Mouse (Mus musculus): ENCODE measurements at regions not wholly inside any gene's neighbourhood (a gene's known extent, or its start where the extent isn't known, plus 50 kb on each side); places are given as distances from the start of the nearest gene placed in this dataset.

GRCm38 (mm10) chr10:118709718-118710117 lies 160.3 kb downstream of the Dyrk2 start:
- in situ Hi-C loops (cut with MseI, MboI), result no loop called here

GRCm38 (mm10) chr10:118711529-118711928 lies 158.5 kb downstream of the Dyrk2 start:
- in situ Hi-C loops (cut with MseI, MboI), result no loop called here

GRCm38 (mm10) chr10:118711951-118712350 lies 158.1 kb downstream of the Dyrk2 start:
- in situ Hi-C loops (cut with MseI, MboI), result no loop called here

GRCm38 (mm10) chr10:118712951-118713350 lies 157.1 kb downstream of the Dyrk2 start:
- in situ Hi-C loops (cut with MseI, MboI), result no loop called here

GRCm38 (mm10) chr10:118714179-118714581 lies 155.8 kb downstream of the Dyrk2 start:
- in situ Hi-C loops (cut with MseI, MboI), result no loop called here

GRCm38 (mm10) chr10:118714595-118714994 lies 155.4 kb downstream of the Dyrk2 start:
- in situ Hi-C loops (cut with MseI, MboI), result no loop called here

GRCm38 (mm10) chr10:118720630-118721029 lies 149.4 kb downstream of the Dyrk2 start:
- in situ Hi-C loops (cut with MseI, MboI), result no loop called here

GRCm38 (mm10) chr10:118722132-118722551 lies 147.9 kb downstream of the Dyrk2 start:
- in situ Hi-C loops (cut with MseI, MboI), result no loop called here

- in situ Hi-C loops (cut with MseI, MboI), result no loop called here
These were observed 147.3 kb downstream of the Dyrk2 start for GRCm38 (mm10) chr10:118722671-118723070.

GRCm38 (mm10) chr10:118736093-118736492 lies 133.9 kb downstream of the Dyrk2 start:
- in situ Hi-C loops (cut with MseI, MboI), result no loop called here

- in situ Hi-C loops (cut with MseI, MboI), result no loop called here
These were observed 132.9 kb downstream of the Dyrk2 start for GRCm38 (mm10) chr10:118737064-118737463.

GRCm38 (mm10) chr10:118739849-118740481 lies 130.0 kb downstream of the Dyrk2 start:
- in situ Hi-C loops (cut with MseI, MboI), result no loop called here

- in situ Hi-C loops (cut with MseI, MboI), result no loop called here
These were observed 126.2 kb downstream of the Dyrk2 start for GRCm38 (mm10) chr10:118743831-118744230.

GRCm38 (mm10) chr10:118746719-118747395 lies 123.2 kb downstream of the Dyrk2 start:
- in situ Hi-C loops (cut with MseI, MboI), result no loop called here

- in situ Hi-C loops (cut with MseI, MboI), result no loop called here
These were observed 121.0 kb downstream of the Dyrk2 start for GRCm38 (mm10) chr10:118749039-118749438.

GRCm38 (mm10) chr10:118749756-118750155 lies 120.3 kb downstream of the Dyrk2 start:
- in situ Hi-C loops (cut with MseI, MboI), result no loop called here

GRCm38 (mm10) chr10:118751110-118751509 lies 118.9 kb downstream of the Dyrk2 start:
- in situ Hi-C loops (cut with MseI, MboI), result no loop called here

- in situ Hi-C loops (cut with MseI, MboI), result no loop called here
These were observed 116.8 kb downstream of the Dyrk2 start for GRCm38 (mm10) chr10:118753061-118753775.

- in situ Hi-C loops (cut with MseI, MboI), result no loop called here
These were observed 115.2 kb downstream of the Dyrk2 start for GRCm38 (mm10) chr10:118754791-118755190.

GRCm38 (mm10) chr10:118758825-118759471 lies 111.1 kb downstream of the Dyrk2 start:
- in situ Hi-C loops (cut with MseI, MboI), result no loop called here

- in situ Hi-C loops (cut with MseI, MboI), result no loop called here
These were observed 109.6 kb downstream of the Dyrk2 start for GRCm38 (mm10) chr10:118760441-118760840.

Measured in mouse trophoblast stem cell (cell line).